Mouse (Mus musculus): ENCODE results near the gene Tmem203. TPM values are rescaled to one million over a fixed set of nuclear protein-coding genes. Genes with fewer than 3 reads are reported as not detected.

The Tmem203 gene
- total and polyA plus RNA-seq, 3 experiments = 21.2 to 28.3 (median 21.5) TPM

- TF ChIP-seq POLR2AphosphoS2 (IDR thresholded peaks at IDR 0.05; ENCODE audit: low read depth, low read length) (no peak), MAFK (IDR thresholded peaks at IDR 0.05; ENCODE audit: insufficient replicate concordance, low read length) (no peak), SIN3A (IDR thresholded peaks at IDR 0.05; ENCODE audit: low read length) (no peak), UBTF (IDR thresholded peaks at IDR 0.05; ENCODE audit: low read depth, low read length) (no peak), KAT2A (IDR thresholded peaks at IDR 0.05; ENCODE audit: insufficient replicate concordance, low read length) (no peak), NRF1 (IDR thresholded peaks at IDR 0.05; ENCODE audit: low read depth, low read length) (no peak), RAD21 (IDR thresholded peaks at IDR 0.05; ENCODE audit: low read depth, low read length) (no peak; the same call in 1 of the 2 replicates), HCFC1 (IDR thresholded peaks at IDR 0.05; ENCODE audit: low read depth, low read length) (no peak), CHD1 (IDR thresholded peaks at IDR 0.05; ENCODE audit: low read depth, low read length) (no peak), MAZ (IDR thresholded peaks at IDR 0.05; ENCODE audit: low read depth, low read length) (no peak), ETS1 (conservative IDR thresholded peaks at IDR 0.05; ENCODE audit: low read depth, low read length) (no peak), MEF2A (IDR thresholded peaks at IDR 0.05; ENCODE audit: borderline replicate concordance, low read depth, low read length) (no peak), USF2 (conservative IDR thresholded peaks at IDR 0.05; ENCODE audit: low read depth, low read length) (no peak), GABPA (IDR thresholded peaks at IDR 0.05; ENCODE audit: insufficient replicate concordance, low read depth, low read length) (no peak)
- Histone ChIP-seq H3K27me3 (replicated peaks) (peaks cover 57% of the 10 kb centered on the region), H3K27ac (ENCODE audit: insufficient read depth, low read depth) (no peak overlapping the region), H3K4me1 (ENCODE audit: control insufficient read depth in 1 of 2, insufficient read depth in 2 of 2) (peaks cover 2 to 4% of the 10 kb centered on the region in 2 experiments; a peak in 3 of 4 replicates), H3K36me3 (replicated peaks in 1 of 2; ENCODE audit: control insufficient read depth in 1 of 2, insufficient read depth in 1 of 2, low read length in 1 of 2) (peaks cover 0 to 8% of the 10 kb centered on the region in 2 experiments), H3K79me2 (replicated peaks; ENCODE audit: control insufficient read depth, extremely low read depth, insufficient read depth, poor library complexity, severe bottlenecking) (no peaks in the 10 kb centered on the region), H3K9me3 (replicated peaks; ENCODE audit: low read length) (no peaks in the 10 kb centered on the region), H3K4me2 (ENCODE audit: insufficient read depth, low read depth, poor library complexity, severe bottlenecking) (0 out of 2 replicates have a peak overlapping the region, but pooled peaks have one; percentile 78), H3K9ac (ENCODE audit: insufficient read depth, low read depth) (no peak overlapping the region), H3K4me3 (replicated peaks in 1 of 3; ENCODE audit: low read depth in 2 of 3, low read length in 2 of 3, poor library complexity in 1 of 3) (no peak overlapping the region)
- in situ Hi-C loops (cut with MboI; ENCODE audit: low pct_ligation_motif_present, low pct_unique_long_range_greater_than_20kb, low sequenced_read_pairs) = no loop called here
- no peak for DNase-seq (ENCODE audit: extremely low read depth)
- dilution Hi-C loops (cut with MboI; ENCODE audit: extremely low pct_ligation_motif_present, extremely low pct_unique_long_range_greater_than_20kb, low sequenced_read_pairs) = no loop called here
These were observed 36.2 kb downstream of the Tmem203 start for GRCm38 (mm10) chr2:25291184-25292053.

GRCm38 (mm10) chr2:25292054-25292544 is 36.9 kb downstream of the Tmem203 start:
- Histone ChIP-seq H3K79me2 (replicated peaks; ENCODE audit: control insufficient read depth, extremely low read depth, insufficient read depth, poor library complexity, severe bottlenecking) (no peaks in the 10 kb centered on the region), H3K4me3 (replicated peaks in 1 of 3; ENCODE audit: low read depth in 2 of 3, low read length in 2 of 3, poor library complexity in 1 of 3) (no peak overlapping the region), H3K36me3 (replicated peaks in 1 of 2; ENCODE audit: control insufficient read depth in 1 of 2, insufficient read depth in 1 of 2, low read length in 1 of 2) (peaks cover 0 to 2% of the 10 kb centered on the region in 2 experiments), H3K4me2 (ENCODE audit: insufficient read depth, low read depth, poor library complexity, severe bottlenecking) (peak overlapping the region; percentile 78), H3K4me1 (ENCODE audit: control insufficient read depth in 1 of 2, insufficient read depth in 2 of 2) (peaks cover 2 to 4% of the 10 kb centered on the region in 2 experiments; a peak in 3 of 4 replicates), H3K27ac (ENCODE audit: insufficient read depth, low read depth) (no peak overlapping the region), H3K27me3 (replicated peaks) (peaks cover 64% of the 10 kb centered on the region), H3K9ac (ENCODE audit: insufficient read depth, low read depth) (no peak overlapping the region), H3K9me3 (replicated peaks; ENCODE audit: low read length) (no peaks in the 10 kb centered on the region)
- TF ChIP-seq JUN (IDR thresholded peaks at IDR 0.05; ENCODE audit: insufficient read depth, low read depth, low read length) (no peak), ZKSCAN1 (IDR thresholded peaks at IDR 0.05; ENCODE audit: borderline replicate concordance, low read depth, low read length) (no peak), TCF12 (IDR thresholded peaks at IDR 0.05; ENCODE audit: low read depth, low read length) (no peak), MAX (IDR thresholded peaks at IDR 0.05; ENCODE audit: low read length) (no peak), TBP (conservative IDR thresholded peaks at IDR 0.05; ENCODE audit: low read depth, low read length) (no peak), MXI1 (IDR thresholded peaks at IDR 0.05; ENCODE audit: low read depth, low read length) (no peak), MAFK (IDR thresholded peaks at IDR 0.05; ENCODE audit: insufficient replicate concordance, low read length) (no peak), POLR2AphosphoS2 (IDR thresholded peaks at IDR 0.05; ENCODE audit: low read depth, low read length) (no peak), RAD21 (IDR thresholded peaks at IDR 0.05; ENCODE audit: low read depth, low read length) (no peak), MEF2A (IDR thresholded peaks at IDR 0.05; ENCODE audit: borderline replicate concordance, low read depth, low read length) (no peak)
- peak; percentile 13 for DNase-seq (ENCODE audit: extremely low read depth)
- dilution Hi-C loops (cut with MboI; ENCODE audit: extremely low pct_ligation_motif_present, extremely low pct_unique_long_range_greater_than_20kb, low sequenced_read_pairs) (no loop called here), in situ Hi-C loops (cut with MboI; ENCODE audit: low pct_ligation_motif_present, low pct_unique_long_range_greater_than_20kb, low sequenced_read_pairs) (no loop called here)
